Mouse (Mus musculus): Measurements from ENCODE around the gene Hoxc12. TPM values are rescaled to one million over a fixed set of nuclear protein-coding genes. Genes with fewer than 3 reads are reported as not detected.

Hoxc12 gene
- polyA plus RNA-seq, 1 experiment from 2014 or later = not detected

- peaks cover 96% of the 10 kb centered on the region for H3K27me3 ChIP-seq (ENCODE audit: control insufficient read depth, insufficient read depth, low read length)
- no peaks in the 10 kb centered on the region for H3K9me3 ChIP-seq (replicated peaks; ENCODE audit: control insufficient read depth, low read length)
- H3K4me1 ChIP-seq (ENCODE audit: control insufficient read depth, insufficient read depth, low read length) = no peaks in the 10 kb centered on the region
- 12% methylated on average over 22 of the region's 22 CpGs for WGBS (ENCODE audit: insufficient replicate concordance)
- no peak overlapping the region for H3K4me3 ChIP-seq (ENCODE audit: low read depth, low read length)
- no peak overlapping the region for H3K4me2 ChIP-seq
- H3K36me3 ChIP-seq (ENCODE audit: control insufficient read depth, insufficient read depth, low read length) = no peaks in the 10 kb centered on the region
- no peak for ATAC-seq (replicated peaks; ENCODE audit: insufficient number of reproducible peaks, low FRiP score, low TSS enrichment)
- H3K27ac ChIP-seq (ENCODE audit: low read depth, low read length) = no peak overlapping the region
- H3K9ac ChIP-seq (ENCODE audit: low read depth, low read length) = no peak overlapping the region
Measured at GRCm38 (mm10) chr15:102945185-102946077, 8.9 kb downstream of the Hoxc12 start.

GRCm38 (mm10) chr15:102947276-102947675, 10.7 kb downstream of the Hoxc12 start:
- Histone ChIP-seq H3K36me3 (ENCODE audit: control insufficient read depth, insufficient read depth, low read length) (no peaks in the 10 kb centered on the region), H3K27me3 (ENCODE audit: control insufficient read depth, insufficient read depth, low read length) (peaks cover 95% of the 10 kb centered on the region), H3K4me1 (ENCODE audit: control insufficient read depth, insufficient read depth, low read length) (no peaks in the 10 kb centered on the region), H3K9ac (ENCODE audit: low read depth, low read length) (no peak overlapping the region), H3K27ac (ENCODE audit: low read depth, low read length) (no peak overlapping the region), H3K4me3 (ENCODE audit: low read depth, low read length) (no peak overlapping the region), H3K4me2 (no peak overlapping the region), H3K9me3 (replicated peaks; ENCODE audit: control insufficient read depth, low read length) (no peaks in the 10 kb centered on the region)
- 2% methylated on average over 9 of the region's 9 CpGs for WGBS (ENCODE audit: insufficient replicate concordance)
- no peak for ATAC-seq (replicated peaks; ENCODE audit: insufficient number of reproducible peaks, low FRiP score, low TSS enrichment)

- H3K9me3 ChIP-seq (replicated peaks; ENCODE audit: control insufficient read depth, low read length) = no peaks in the 10 kb centered on the region
- no peaks in the 10 kb centered on the region for H3K4me1 ChIP-seq (ENCODE audit: control insufficient read depth, insufficient read depth, low read length)
- 12% methylated on average over 2 of the region's 2 CpGs for WGBS (ENCODE audit: insufficient replicate concordance)
- H3K4me2 ChIP-seq = no peak overlapping the region
- H3K27me3 ChIP-seq (ENCODE audit: control insufficient read depth, insufficient read depth, low read length) = peaks cover 94% of the 10 kb centered on the region
- no peak overlapping the region for H3K4me3 ChIP-seq (ENCODE audit: low read depth, low read length)
- no peak overlapping the region for H3K9ac ChIP-seq (ENCODE audit: low read depth, low read length)
- ATAC-seq (replicated peaks; ENCODE audit: insufficient number of reproducible peaks, low FRiP score, low TSS enrichment) = no peak
- no peak overlapping the region for H3K27ac ChIP-seq (ENCODE audit: low read depth, low read length)
- no peaks in the 10 kb centered on the region for H3K36me3 ChIP-seq (ENCODE audit: control insufficient read depth, insufficient read depth, low read length)
Measured at GRCm38 (mm10) chr15:102948842-102949241, 12.3 kb downstream of the Hoxc12 start.

- no peak overlapping the region for H3K4me3 ChIP-seq (ENCODE audit: low read depth, low read length)
- no peak overlapping the region for H3K9ac ChIP-seq (ENCODE audit: low read depth, low read length)
- WGBS (ENCODE audit: insufficient replicate concordance) = under 1% methylated on average over 20 of the region's 20 CpGs
- H3K27me3 ChIP-seq (ENCODE audit: control insufficient read depth, insufficient read depth, low read length) = peaks cover 95% of the 10 kb centered on the region
- H3K27ac ChIP-seq (ENCODE audit: low read depth, low read length) = no peak overlapping the region
- no peaks in the 10 kb centered on the region for H3K4me1 ChIP-seq (ENCODE audit: control insufficient read depth, insufficient read depth, low read length)
- H3K9me3 ChIP-seq (replicated peaks; ENCODE audit: control insufficient read depth, low read length) = no peaks in the 10 kb centered on the region
- H3K4me2 ChIP-seq = no peak overlapping the region
- no peaks in the 10 kb centered on the region for H3K36me3 ChIP-seq (ENCODE audit: control insufficient read depth, insufficient read depth, low read length)
- ATAC-seq (replicated peaks; ENCODE audit: insufficient number of reproducible peaks, low FRiP score, low TSS enrichment) = no peak
Measured at GRCm38 (mm10) chr15:102949696-102950095, 13.1 kb downstream of the Hoxc12 start.

DNA sequence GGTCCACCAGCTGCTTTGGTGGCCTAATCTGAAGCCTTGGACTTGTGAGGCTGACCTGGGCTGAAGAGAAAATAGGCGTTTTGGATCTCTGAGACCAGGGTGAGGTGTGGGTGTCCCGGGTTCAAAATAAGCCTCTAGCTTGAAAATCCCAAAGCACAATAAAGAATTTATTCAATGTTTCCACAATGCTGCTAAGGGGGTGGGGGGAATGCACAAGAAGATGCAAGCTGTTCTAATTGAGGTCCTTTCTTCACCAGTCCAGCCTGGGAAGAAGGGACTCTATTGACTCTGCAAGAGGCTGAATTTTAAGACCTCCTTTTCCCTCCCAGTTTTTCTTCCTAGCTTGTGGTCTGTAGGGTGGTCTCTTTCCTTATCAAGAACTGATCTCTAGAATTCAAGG, 14.3 kb downstream of the Hoxc12 start:
- no peak overlapping the region for H3K9ac ChIP-seq (ENCODE audit: low read depth, low read length)
- H3K4me2 ChIP-seq = no peak overlapping the region
- H3K4me1 ChIP-seq (ENCODE audit: control insufficient read depth, insufficient read depth, low read length) = no peaks in the 10 kb centered on the region; the same call in 1 of the 2 replicates
- H3K9me3 ChIP-seq (replicated peaks; ENCODE audit: control insufficient read depth, low read length) = no peaks in the 10 kb centered on the region
- H3K27me3 ChIP-seq (ENCODE audit: control insufficient read depth, insufficient read depth, low read length) = peaks cover 95% of the 10 kb centered on the region
- H3K36me3 ChIP-seq (ENCODE audit: control insufficient read depth, insufficient read depth, low read length) = no peaks in the 10 kb centered on the region
- no peak for ATAC-seq (replicated peaks; ENCODE audit: insufficient number of reproducible peaks, low FRiP score, low TSS enrichment)
- H3K4me3 ChIP-seq (ENCODE audit: low read depth, low read length) = no peak overlapping the region
- no peak overlapping the region for H3K27ac ChIP-seq (ENCODE audit: low read depth, low read length)
- WGBS (ENCODE audit: insufficient replicate concordance) = 13% methylated on average over 2 of the region's 2 CpGs

GRCm38 (mm10) chr15:102953561-102953960, 17.0 kb downstream of the Hoxc12 start:
- Histone ChIP-seq H3K36me3 (ENCODE audit: control insufficient read depth, insufficient read depth, low read length) (no peaks in the 10 kb centered on the region), H3K4me3 (ENCODE audit: low read depth, low read length) (no peak overlapping the region), H3K27ac (ENCODE audit: low read depth, low read length) (no peak overlapping the region), H3K9ac (ENCODE audit: low read depth, low read length) (no peak overlapping the region), H3K4me1 (ENCODE audit: control insufficient read depth, insufficient read depth, low read length) (peaks cover 3% of the 10 kb centered on the region; the same call in 1 of the 2 replicates), H3K27me3 (ENCODE audit: control insufficient read depth, insufficient read depth, low read length) (peaks cover 96% of the 10 kb centered on the region), H3K4me2 (no peak overlapping the region), H3K9me3 (replicated peaks; ENCODE audit: control insufficient read depth, low read length) (no peaks in the 10 kb centered on the region)
- no peak for ATAC-seq (replicated peaks; ENCODE audit: insufficient number of reproducible peaks, low FRiP score, low TSS enrichment)
- 6% methylated on average over 6 of the region's 6 CpGs for WGBS (ENCODE audit: insufficient replicate concordance)

- WGBS (ENCODE audit: insufficient replicate concordance) = 1% methylated on average over 56 of the region's 57 CpGs
- no peaks in the 10 kb centered on the region for H3K9me3 ChIP-seq (replicated peaks; ENCODE audit: control insufficient read depth, low read length)
- no peak within 1 kb of the TSS for H3K4me2 ChIP-seq
- peaks cover 3% of the 10 kb centered on the region; the same call in 1 of the 2 replicates for H3K4me1 ChIP-seq (ENCODE audit: control insufficient read depth, insufficient read depth, low read length)
- H3K9ac ChIP-seq (ENCODE audit: low read depth, low read length) = no peak within 1 kb of the TSS
- H3K4me3 ChIP-seq (ENCODE audit: low read depth, low read length) = no peak within 1 kb of the TSS
- peaks cover 94% of the 10 kb centered on the region for H3K27me3 ChIP-seq (ENCODE audit: control insufficient read depth, insufficient read depth, low read length)
- no peak within 1 kb of the TSS for H3K27ac ChIP-seq (ENCODE audit: low read depth, low read length)
- ATAC-seq (replicated peaks; ENCODE audit: insufficient number of reproducible peaks, low FRiP score, low TSS enrichment) = no peak
- no peaks in the 10 kb centered on the region for H3K36me3 ChIP-seq (ENCODE audit: control insufficient read depth, insufficient read depth, low read length)
Measured at GRCm38 (mm10) chr15:102954192-102955006, 17.8 kb downstream of the Hoxc12 start, which contains the start of gene Hoxc11. Gene Hoxc11 (plus strand): TSS chr15:102954427.

DNA sequence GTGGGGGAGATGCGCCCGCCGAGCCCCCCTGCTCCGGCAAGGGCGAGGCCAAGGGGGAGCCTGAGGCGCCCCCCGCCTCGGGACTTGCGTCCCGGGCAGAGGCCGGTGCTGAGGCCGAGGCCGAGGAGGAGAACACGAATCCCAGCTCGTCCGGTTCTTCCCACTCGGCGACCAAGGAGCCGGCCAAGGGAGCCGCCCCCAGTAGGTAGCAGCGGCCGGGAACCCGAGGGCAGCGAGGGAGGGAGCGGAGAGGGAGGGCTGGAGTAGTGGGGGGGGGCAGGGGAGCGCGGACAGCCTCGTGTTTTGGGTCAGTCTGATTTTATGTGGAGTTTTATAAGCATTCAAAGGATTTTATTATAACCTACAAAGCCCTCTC, 18.4 kb downstream of the Hoxc12 start:
- no peak overlapping the region for H3K9ac ChIP-seq (ENCODE audit: low read depth, low read length)
- peaks cover 3% of the 10 kb centered on the region; the same call in 1 of the 2 replicates for H3K4me1 ChIP-seq (ENCODE audit: control insufficient read depth, insufficient read depth, low read length)
- H3K27me3 ChIP-seq (ENCODE audit: control insufficient read depth, insufficient read depth, low read length) = peaks cover 94% of the 10 kb centered on the region
- H3K9me3 ChIP-seq (replicated peaks; ENCODE audit: control insufficient read depth, low read length) = no peaks in the 10 kb centered on the region
- H3K27ac ChIP-seq (ENCODE audit: low read depth, low read length) = no peak overlapping the region
- no peaks in the 10 kb centered on the region for H3K36me3 ChIP-seq (ENCODE audit: control insufficient read depth, insufficient read depth, low read length)
- 0% methylated on average over 26 of the region's 28 CpGs for WGBS (ENCODE audit: insufficient replicate concordance)
- H3K4me3 ChIP-seq (ENCODE audit: low read depth, low read length) = no peak overlapping the region
- H3K4me2 ChIP-seq = no peak overlapping the region
- no peak for ATAC-seq (replicated peaks; ENCODE audit: insufficient number of reproducible peaks, low FRiP score, low TSS enrichment)

All from heart, embryonic 11.5 days (tissue).